Mouse (Mus musculus): Measurements from ENCODE around the gene Lyrm9. TPM values are rescaled to one million over a fixed set of nuclear protein-coding genes. Genes with fewer than 3 reads are reported as not detected.

The Lyrm9 gene
- total and polyA plus RNA-seq, 3 experiments = 22.0 to 49.4 (median 35.3) TPM

DNA sequence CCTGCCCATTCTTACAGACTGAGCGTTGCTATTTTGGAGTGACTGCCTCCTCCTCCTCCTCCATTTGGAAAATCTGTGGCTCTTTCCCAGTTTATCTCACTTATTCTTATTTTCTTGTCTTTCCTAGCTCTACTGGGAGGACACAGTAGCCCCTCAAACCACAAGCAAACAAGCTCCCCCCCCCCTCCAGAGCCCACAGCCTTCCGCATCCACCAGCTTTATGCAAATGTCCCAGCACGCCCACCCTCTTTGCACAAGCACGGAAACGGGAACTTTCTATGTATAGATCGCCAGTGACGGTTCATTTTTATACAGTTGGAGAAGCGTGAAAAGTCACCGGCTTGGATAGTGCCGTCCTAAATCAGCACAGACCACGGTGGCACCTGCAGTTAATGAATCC lies 33.9 kb upstream of the Lyrm9 start:
- Histone ChIP-seq H3K27ac (ENCODE audit: insufficient read depth, low read depth) (no peak overlapping the region), H3K9ac (ENCODE audit: insufficient read depth, low read depth) (no peak overlapping the region), H3K27me3 (replicated peaks) (peaks cover 5% of the 10 kb centered on the region), H3K4me3 (replicated peaks in 1 of 3; ENCODE audit: low read depth in 2 of 3, low read length in 2 of 3, poor library complexity in 1 of 3) (no peak overlapping the region), H3K36me3 (replicated peaks in 1 of 2; ENCODE audit: control insufficient read depth in 1 of 2, insufficient read depth in 1 of 2, low read length in 1 of 2) (no peaks in the 10 kb centered on the region), H3K9me3 (replicated peaks; ENCODE audit: low read length) (no peaks in the 10 kb centered on the region), H3K4me1 (ENCODE audit: control insufficient read depth in 1 of 2, insufficient read depth in 2 of 2) (peaks cover 4 to 31% of the 10 kb centered on the region in 2 experiments; a peak in 3 of 4 replicates), H3K79me2 (replicated peaks; ENCODE audit: control insufficient read depth, extremely low read depth, insufficient read depth, poor library complexity, severe bottlenecking) (no peaks in the 10 kb centered on the region), H3K4me2 (ENCODE audit: insufficient read depth, low read depth, poor library complexity, severe bottlenecking) (peak overlapping the region; percentile 80)
- DNase-seq (ENCODE audit: extremely low read depth) = peak; percentile 39
- in situ Hi-C loops (cut with MboI; ENCODE audit: low pct_ligation_motif_present, low pct_unique_long_range_greater_than_20kb, low sequenced_read_pairs) = no loop called here
- dilution Hi-C loops (cut with MboI; ENCODE audit: extremely low pct_ligation_motif_present, extremely low pct_unique_long_range_greater_than_20kb, low sequenced_read_pairs) = no loop called here
- no peak for TF ChIP-seq HCFC1 (IDR thresholded peaks at IDR 0.05; ENCODE audit: low read depth, low read length)
- TF ChIP-seq IRF4 (IDR thresholded peaks at IDR 0.05; ENCODE audit: low read depth, low read length) = peak; percentile 47; the same call in 1 of the 2 replicates
- no peak for TF ChIP-seq ZC3H11A (IDR thresholded peaks at IDR 0.05; ENCODE audit: low read depth, low read length)
- TF ChIP-seq NELFE (IDR thresholded peaks at IDR 0.05; ENCODE audit: low read depth, low read length) = no peak
- peak; percentile 65 for TF ChIP-seq MEF2A (IDR thresholded peaks at IDR 0.05; ENCODE audit: borderline replicate concordance, low read depth, low read length)
- 0 out of 2 replicates have a peak, but pooled peaks have one; percentile 11 for TF ChIP-seq ETS1 (conservative IDR thresholded peaks at IDR 0.05; ENCODE audit: low read depth, low read length)
- TF ChIP-seq BHLHE40 (IDR thresholded peaks at IDR 0.05; ENCODE audit: low read depth, low read length) = peak; percentile 51
- no peak for TF ChIP-seq ZNF384 (IDR thresholded peaks at IDR 0.05; ENCODE audit: low read depth, low read length)
- TF ChIP-seq SIN3A (IDR thresholded peaks at IDR 0.05; ENCODE audit: low read length) = no peak
- TF ChIP-seq ELF1 (IDR thresholded peaks at IDR 0.05; ENCODE audit: low read depth, low read length) = peak; percentile 63

DNA sequence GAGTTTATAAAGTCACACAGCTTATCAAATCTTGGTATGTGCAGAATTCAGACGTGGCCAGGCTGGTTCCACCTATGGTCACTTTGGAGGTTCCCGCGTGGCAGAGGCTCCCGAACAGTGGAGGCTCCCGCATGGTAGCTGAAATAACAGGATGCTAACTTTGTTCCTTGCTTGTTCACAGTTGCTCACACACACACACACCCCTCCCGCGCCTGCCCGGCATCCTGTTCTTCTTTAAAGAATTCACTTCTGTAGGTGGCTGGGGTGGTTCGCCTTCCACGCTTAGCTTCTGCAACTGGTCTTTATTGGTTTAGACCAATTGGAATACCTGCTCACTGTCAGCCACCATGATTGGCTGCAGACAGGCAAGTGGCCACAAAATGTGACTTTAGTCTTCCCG lies 33.3 kb upstream of the Lyrm9 start:
- Histone ChIP-seq H3K27ac (ENCODE audit: insufficient read depth, low read depth) (no peak overlapping the region), H3K4me1 (ENCODE audit: control insufficient read depth in 1 of 2, insufficient read depth in 2 of 2) (peaks cover 4 to 31% of the 10 kb centered on the region in 2 experiments; a peak in 3 of 4 replicates), H3K9ac (ENCODE audit: insufficient read depth, low read depth) (no peak overlapping the region), H3K36me3 (replicated peaks in 1 of 2; ENCODE audit: control insufficient read depth in 1 of 2, insufficient read depth in 1 of 2, low read length in 1 of 2) (no peaks in the 10 kb centered on the region), H3K4me2 (ENCODE audit: insufficient read depth, low read depth, poor library complexity, severe bottlenecking) (no peak overlapping the region), H3K79me2 (replicated peaks; ENCODE audit: control insufficient read depth, extremely low read depth, insufficient read depth, poor library complexity, severe bottlenecking) (no peaks in the 10 kb centered on the region), H3K4me3 (replicated peaks in 1 of 3; ENCODE audit: low read depth in 2 of 3, low read length in 2 of 3, poor library complexity in 1 of 3) (no peak overlapping the region), H3K9me3 (replicated peaks; ENCODE audit: low read length) (no peaks in the 10 kb centered on the region), H3K27me3 (replicated peaks) (peaks cover 5% of the 10 kb centered on the region)
- in situ Hi-C loops (cut with MboI; ENCODE audit: low pct_ligation_motif_present, low pct_unique_long_range_greater_than_20kb, low sequenced_read_pairs) = no loop called here
- no peak for DNase-seq (ENCODE audit: extremely low read depth)
- TF ChIP-seq ZMIZ1 (IDR thresholded peaks at IDR 0.05; ENCODE audit: low read depth, low read length) (no peak), JUN (IDR thresholded peaks at IDR 0.05; ENCODE audit: insufficient read depth, low read depth, low read length) (no peak), ZNF384 (IDR thresholded peaks at IDR 0.05; ENCODE audit: low read depth, low read length) (no peak), ZC3H11A (IDR thresholded peaks at IDR 0.05; ENCODE audit: low read depth, low read length) (no peak), TCF12 (IDR thresholded peaks at IDR 0.05; ENCODE audit: low read depth, low read length) (no peak), PAX5 (IDR thresholded peaks at IDR 0.05; ENCODE audit: low read length) (no peak), MAFK (IDR thresholded peaks at IDR 0.05; ENCODE audit: insufficient replicate concordance, low read length) (no peak), JUND (conservative IDR thresholded peaks at IDR 0.05; ENCODE audit: low read depth, low read length) (no peak), MAX (IDR thresholded peaks at IDR 0.05; ENCODE audit: low read length) (no peak), CHD1 (IDR thresholded peaks at IDR 0.05; ENCODE audit: low read depth, low read length) (no peak), SIN3A (IDR thresholded peaks at IDR 0.05; ENCODE audit: low read length) (no peak), BHLHE40 (IDR thresholded peaks at IDR 0.05; ENCODE audit: low read depth, low read length) (no peak), USF2 (conservative IDR thresholded peaks at IDR 0.05; ENCODE audit: low read depth, low read length) (no peak), ETS1 (conservative IDR thresholded peaks at IDR 0.05; ENCODE audit: low read depth, low read length) (no peak)
- dilution Hi-C loops (cut with MboI; ENCODE audit: extremely low pct_ligation_motif_present, extremely low pct_unique_long_range_greater_than_20kb, low sequenced_read_pairs) = no loop called here

Measured in CH12.LX (cell line).